Mouse (Mus musculus) layer of hippocampus, postnatal 14 days (tissue): Measurements from ENCODE around the gene Dgkg. TPM values are rescaled to one million over a fixed set of nuclear protein-coding genes. Genes with fewer than 3 reads are reported as not detected.

Experiments
- DNase-seq, 2 experiments: peaks; one replicate each; pipeline ENCODE4 v3.0.0; 2021 to 2022; ENCODE audit warnings: low spot score in 2 of 2, mixed read lengths in 1 of 2
- total RNA-seq, 2 experiments: library from RNA; stranded (reverse); gene quantifications; 2 replicates each; pipeline ENCODE4 v1.2.3; 2021

Dgkg gene
- total RNA-seq, 2 experiments from 2014 or later: 167 to 172 TPM

GRCm38 (mm10) chr16:22600108-22600699 is 56.8 kb downstream of the Dgkg start:
- DNase-seq: no peak

DNA sequence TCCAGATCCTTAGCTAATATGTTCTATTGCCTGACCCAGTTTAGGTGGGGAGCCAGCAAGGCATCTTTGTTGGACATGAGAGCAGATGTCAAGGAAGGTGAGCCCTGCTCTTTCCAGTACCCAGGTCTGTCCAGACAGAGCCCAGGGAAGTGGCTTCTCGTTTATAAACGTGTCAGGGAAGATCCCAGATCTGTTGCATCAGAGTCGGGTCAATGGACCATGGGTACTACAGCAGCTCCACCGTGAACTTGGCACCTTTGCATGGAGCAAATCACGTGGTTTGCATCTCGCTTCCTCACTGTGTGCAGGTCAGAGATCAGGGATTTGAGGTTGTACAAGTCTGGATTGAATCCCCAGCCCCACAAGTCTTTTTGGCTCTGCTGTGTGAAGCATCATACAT is 58.3 kb downstream of the Dgkg start:
- no peak for DNase-seq

DNA sequence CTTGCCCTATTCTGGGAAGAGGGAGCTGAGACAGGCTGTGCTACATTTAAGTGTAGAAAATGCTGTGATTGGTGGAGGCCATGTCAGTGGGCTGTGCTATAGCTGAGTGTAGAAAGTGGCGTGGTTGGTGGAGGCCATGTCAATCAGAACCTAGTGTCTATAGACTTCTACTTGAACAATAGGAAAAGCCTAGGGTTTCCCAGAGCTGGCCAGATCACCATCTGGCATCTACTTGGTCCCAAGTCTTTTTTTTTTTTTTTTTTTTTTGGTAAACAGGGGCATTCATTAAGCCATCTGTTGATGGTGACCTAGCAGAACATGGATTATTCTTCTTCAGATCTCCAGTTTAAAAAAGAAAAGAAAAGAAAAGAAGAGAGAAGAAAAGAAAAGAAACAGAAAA is 60.6 kb downstream of the Dgkg start:
- no peak for DNase-seq

- DNase-seq: no peak
These were observed 63.1 kb downstream of the Dgkg start for GRCm38 (mm10) chr16:22593907-22594306.

GRCm38 (mm10) chr16:22589619-22590018 is 67.4 kb downstream of the Dgkg start:
- DNase-seq: no peak

- DNase-seq: no peak
These were observed 70.7 kb downstream of the Dgkg start for GRCm38 (mm10) chr16:22586151-22586836.

DNA sequence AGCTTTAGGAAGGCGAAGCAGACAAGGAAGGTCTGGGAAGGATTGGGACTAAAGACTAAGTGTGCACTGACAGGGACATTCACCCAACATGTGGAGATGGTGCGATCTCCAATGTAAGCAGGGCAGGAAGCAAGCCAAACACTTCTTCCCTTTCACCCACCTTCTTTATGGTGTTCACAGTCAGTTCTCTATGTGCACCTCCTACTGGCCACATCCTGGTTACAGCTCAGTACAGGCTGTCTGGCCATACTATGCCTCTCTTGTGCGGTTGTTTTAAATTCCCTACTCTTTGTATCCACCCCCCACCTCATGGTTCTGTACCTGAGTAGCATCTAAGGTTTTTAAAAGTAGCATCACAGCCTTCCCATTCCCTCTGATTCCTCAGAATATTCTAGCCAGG is 71.5 kb downstream of the Dgkg start:
- no peak for DNase-seq

DNA sequence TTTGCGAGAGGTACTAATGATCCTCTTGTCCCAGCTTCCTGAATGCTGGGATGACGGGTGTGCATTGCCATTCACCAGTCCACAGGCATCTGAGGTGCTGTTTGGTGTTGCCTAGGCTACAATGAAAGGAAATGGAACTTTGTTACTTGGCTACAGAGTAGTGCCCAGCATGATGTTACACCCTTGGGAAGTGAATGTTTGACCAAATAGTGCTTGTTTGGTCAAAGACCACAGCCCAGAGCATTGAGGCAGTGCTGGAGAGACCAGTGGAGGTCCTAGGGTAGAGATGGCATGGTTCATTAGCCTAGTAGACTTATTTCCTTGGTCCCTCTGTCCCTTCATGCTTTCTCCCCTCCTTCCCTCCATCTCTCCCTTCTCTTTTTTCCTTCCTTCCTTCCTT is 73.6 kb downstream of the Dgkg start:
- no peak for DNase-seq

DNA sequence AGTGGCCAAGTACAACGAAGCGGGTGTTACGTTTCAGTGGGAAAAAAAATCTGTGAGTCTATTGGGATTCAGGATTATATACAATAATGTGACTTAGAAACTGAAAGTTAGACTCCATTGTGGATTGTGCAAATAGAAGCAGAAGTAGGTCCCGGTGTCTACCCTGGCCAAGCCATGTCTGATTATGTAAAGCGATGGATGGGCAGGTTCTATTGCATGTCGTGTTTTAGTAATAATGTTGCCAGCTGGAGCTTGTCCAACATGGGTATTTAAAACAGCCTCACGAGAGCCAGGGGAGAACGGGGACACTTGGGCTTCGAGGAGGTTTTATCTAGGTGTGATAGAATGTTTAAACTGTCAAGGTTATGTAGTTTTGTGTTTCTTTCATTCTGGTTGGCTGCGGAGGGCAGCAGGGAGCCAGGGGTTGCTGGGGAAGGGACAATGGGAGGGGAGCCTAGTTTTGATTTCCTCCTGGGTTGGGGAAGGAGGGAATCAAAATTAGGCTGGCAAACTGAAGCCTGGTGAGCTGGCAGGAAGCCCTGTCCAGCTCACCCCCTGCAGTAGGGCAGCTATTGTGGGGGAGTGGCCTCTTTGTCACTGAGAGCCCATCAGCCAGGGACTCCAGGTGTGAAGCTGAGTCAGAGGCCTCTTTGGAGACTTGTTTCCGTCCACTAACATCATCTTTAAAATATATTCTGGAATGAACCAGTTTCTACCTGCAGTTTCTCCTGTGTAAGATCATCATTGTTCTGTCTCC is 74.7 kb downstream of the Dgkg start:
- DNase-seq: no peak

DNA sequence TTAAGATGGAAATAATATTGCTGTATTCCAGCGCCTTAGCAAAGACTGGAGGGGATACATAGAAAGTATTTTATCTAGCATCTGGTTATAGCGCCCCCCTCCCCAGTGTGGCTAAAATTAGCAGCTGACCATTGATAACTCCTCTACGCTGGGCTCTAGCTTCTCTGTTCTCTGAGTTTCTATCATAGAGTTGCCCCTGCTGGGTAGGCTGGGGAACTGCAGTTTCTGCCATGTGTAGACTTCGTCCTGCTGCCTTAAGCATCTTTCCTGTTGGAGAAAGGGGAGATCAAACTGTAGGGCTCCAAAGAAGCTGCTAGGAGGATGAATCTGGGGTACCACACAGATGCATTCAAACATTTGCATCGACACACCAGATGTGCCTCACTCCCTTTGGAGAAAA is 76.9 kb downstream of the Dgkg start:
- DNase-seq: no peak

GRCm38 (mm10) chr16:22578883-22579282 is 78.1 kb downstream of the Dgkg start:
- no peak for DNase-seq

GRCm38 (mm10) chr16:22577656-22578055 is 79.4 kb downstream of the Dgkg start:
- peak in 1 of 2 experiments; percentile 46 for DNase-seq

DNA sequence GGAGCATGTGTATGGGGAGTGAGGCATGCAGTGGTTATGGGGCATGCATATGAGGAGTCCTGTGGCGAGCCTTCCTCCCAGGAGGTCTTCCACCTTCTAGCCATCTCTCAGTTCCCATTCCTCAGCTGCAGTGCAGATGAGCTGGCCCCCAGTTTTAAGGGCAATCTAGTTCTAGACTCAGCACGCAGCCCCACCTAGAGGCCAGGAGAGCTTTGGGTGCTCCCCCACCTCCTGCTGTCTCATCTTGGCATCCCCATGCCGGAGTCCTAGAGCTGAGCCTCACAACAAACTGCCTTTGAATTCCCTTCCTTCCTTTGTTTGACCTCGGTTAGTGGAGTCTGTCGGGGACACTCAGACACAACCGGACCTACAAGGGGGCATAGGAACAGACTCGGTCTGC is 82.9 kb downstream of the Dgkg start:
- no peak for DNase-seq

GRCm38 (mm10) chr16:22572641-22573341 is 84.2 kb downstream of the Dgkg start:
- no peak for DNase-seq

DNA sequence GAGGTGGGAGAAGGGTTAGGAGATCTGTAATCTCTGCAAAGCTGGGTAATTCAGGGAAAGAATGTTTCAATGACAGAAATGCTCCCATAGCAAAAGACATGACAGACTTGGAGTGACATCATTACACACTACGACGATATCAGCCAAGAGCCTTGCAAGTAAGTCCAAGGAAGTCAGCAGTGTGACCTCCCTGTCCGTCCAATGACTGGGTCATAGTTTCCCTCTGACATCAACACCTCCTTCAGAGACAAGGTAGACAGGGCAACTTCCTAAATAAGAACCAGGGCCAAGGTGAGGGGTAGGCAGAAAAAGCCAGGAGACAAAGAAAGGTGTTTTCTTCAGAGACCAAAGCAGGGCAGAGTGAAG is 92.1 kb downstream of the Dgkg start:
- no peak for DNase-seq

- peak; percentile 48 to 57 for DNase-seq
These were observed 92.6 kb downstream of the Dgkg start for GRCm38 (mm10) chr16:22564259-22564906.

DNA sequence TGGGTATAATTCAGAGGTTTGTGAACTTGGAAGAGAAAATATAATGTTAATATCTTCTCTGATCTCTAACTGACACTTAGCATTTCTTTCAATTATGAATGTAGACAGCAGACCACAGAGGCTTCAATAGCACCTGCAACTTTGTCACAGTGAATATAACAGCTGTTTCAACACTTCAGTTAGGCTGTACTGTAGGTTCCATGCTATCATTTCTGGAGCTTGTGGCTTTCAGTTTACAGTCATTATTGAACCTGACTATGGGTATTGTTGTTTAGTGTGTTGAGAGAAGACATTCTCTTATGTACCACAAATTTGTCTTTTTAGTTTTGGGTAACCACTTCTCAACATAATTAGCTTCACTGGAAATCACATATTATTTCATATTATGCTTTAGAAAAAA is 93.4 kb downstream of the Dgkg start:
- DNase-seq: no peak

GRCm38 (mm10) chr16:22554996-22555395 is 102.0 kb downstream of the Dgkg start:
- no peak for DNase-seq

- DNase-seq: no peak
These were observed 104.7 kb downstream of the Dgkg start for GRCm38 (mm10) chr16:22552351-22552750.

- no peak for DNase-seq
These were observed 105.6 kb downstream of the Dgkg start for GRCm38 (mm10) chr16:22551231-22552000.

DNA sequence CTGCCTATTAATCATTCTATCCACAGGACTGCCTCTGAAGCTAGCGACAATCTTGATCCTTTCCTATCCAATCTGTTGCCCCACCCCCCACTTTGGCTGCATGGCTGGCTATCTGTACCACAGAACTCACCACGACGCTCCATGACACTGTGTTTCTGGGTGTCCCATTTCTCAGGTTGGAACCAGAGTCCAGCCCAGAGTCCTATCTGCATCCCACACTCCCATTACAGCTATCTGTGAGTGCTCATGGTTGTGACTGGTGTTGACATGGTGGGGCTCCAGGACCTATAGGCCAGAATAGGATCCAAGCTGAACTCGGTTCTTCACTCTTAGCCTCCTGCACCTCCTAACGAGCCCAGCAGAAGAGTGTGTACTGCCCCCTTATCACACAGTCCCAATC is 107.7 kb downstream of the Dgkg start:
- DNase-seq: no peak
